Mouse (Mus musculus): Measurements from ENCODE around the gene Rchy1.

DNA sequence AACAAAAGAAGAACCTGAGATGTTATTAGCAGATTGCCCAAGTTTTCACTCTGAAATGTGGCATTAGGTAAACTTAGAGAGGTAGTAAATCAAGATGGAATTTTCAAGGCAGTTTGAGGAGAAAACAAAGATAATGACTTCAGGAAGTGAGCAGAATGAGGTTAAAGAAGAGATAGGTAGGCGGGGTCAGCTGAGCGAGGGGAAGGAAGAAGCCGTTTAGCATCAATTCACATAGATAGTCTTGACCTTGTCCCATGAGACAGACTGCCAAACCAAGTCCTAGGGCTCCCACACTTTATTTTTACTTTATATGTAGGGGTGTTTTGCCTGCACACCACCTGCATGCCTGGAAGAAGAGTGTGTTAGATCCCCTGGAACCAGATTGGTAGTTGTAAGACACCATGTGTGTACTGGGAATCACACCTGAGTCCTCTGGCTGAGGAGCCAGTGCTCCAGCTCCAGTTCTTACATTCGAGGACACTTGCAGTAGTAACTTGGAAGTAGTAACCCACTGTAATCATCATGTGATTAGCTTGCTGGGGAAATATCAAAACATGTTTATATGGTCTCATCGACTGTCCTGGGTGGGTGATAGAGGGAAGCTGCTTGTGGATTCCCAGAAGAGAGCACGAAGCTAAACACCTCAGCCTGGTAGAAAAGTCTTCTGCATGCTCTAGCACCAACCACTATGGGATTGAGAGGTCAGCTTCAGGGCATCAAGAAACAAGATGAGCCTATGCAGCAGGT lies 28.5 kb upstream of the Rchy1 start:
- no peak for TF ChIP-seq CTCF (IDR thresholded peaks at IDR 0.05; ENCODE audit: extremely low read depth, insufficient read depth, low read length)
- no peak for TF ChIP-seq POLR2A (IDR thresholded peaks at IDR 0.05; ENCODE audit: extremely low read depth, insufficient read depth, low read length)
